In the genomic region with DNA sequence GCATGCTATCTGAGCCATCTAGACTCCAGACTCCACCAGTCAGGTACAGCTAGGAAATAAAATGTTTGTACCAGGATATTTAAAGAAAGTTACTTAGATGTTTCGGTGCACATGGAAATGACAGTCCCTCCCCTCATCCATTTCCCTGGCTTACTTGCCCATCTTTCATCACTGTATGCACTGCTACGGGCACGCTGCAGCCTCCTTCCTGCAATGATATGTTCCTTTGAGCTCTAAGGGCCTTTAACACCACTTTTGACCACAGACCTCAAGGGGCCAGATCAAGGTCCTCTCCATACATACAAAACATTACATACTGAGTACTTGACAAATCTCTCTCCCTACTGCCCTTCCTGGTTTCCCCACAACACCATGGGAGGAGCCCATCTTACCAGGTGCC, we compare ENCODE assay signal across 8 mouse cellular contexts. TPM values are rescaled to one million over a fixed set of nuclear protein-coding genes. Genes with fewer than 3 reads are reported as not detected.
DNase-seq lines count a peak whose midpoint lies in the region; ATAC-seq and TF ChIP-seq lines count a peak whose summit lies in the region.

No protein-coding gene starts in this region.

- H3K9ac ChIP-seq in lung, embryonic 14.5 days, result peak overlapping the region; percentile 99
- peak overlapping the region; percentile 96 for H3K9ac ChIP-seq in intestine, embryonic 14.5 days (ENCODE audit: low read length)
- H3K9ac ChIP-seq in neural tube, embryonic 12.5 days, result peak overlapping the region; percentile 47; the same call in 1 of the 2 replicates

- 45% methylated on average over 3 of the region's 3 CpGs for WGBS in lung, embryonic 14.5 days
- WGBS in lung, adult 2 months, result 68% methylated on average over 3 of the region's 3 CpGs
- WGBS in intestine, embryonic 14.5 days, result 75% methylated on average over 3 of the region's 3 CpGs
- WGBS in neural tube, embryonic 12.5 days, result 74% methylated on average over 3 of the region's 3 CpGs

- peak overlapping the region; percentile 59 for H3K4me2 ChIP-seq in lung, embryonic 14.5 days
- peak overlapping the region; percentile 72 for H3K4me2 ChIP-seq in intestine, embryonic 14.5 days (ENCODE audit: low read length)
- H3K4me2 ChIP-seq in neural tube, embryonic 12.5 days (replicated peaks), result peak overlapping the region; percentile 83

- H3K9me3 ChIP-seq in lung, embryonic 14.5 days (ENCODE audit: low read depth, low read length), result no peaks in the 10 kb centered on the region
- no peaks in the 10 kb centered on the region for H3K9me3 ChIP-seq in intestine, embryonic 14.5 days (ENCODE audit: control insufficient read depth, low read length)
- H3K9me3 ChIP-seq in neural tube, embryonic 12.5 days, result no peaks in the 10 kb centered on the region

- no peaks in the 10 kb centered on the region for H3K27me3 ChIP-seq in lung, embryonic 14.5 days (ENCODE audit: insufficient read depth, low read length)
- no peaks in the 10 kb centered on the region for H3K27me3 ChIP-seq in intestine, embryonic 14.5 days (replicated peaks; ENCODE audit: control insufficient read depth, insufficient read depth, low read length)
- no peaks in the 10 kb centered on the region for H3K27me3 ChIP-seq in neural tube, embryonic 12.5 days (replicated peaks)

- peak overlapping the region; percentile 99 for H3K4me3 ChIP-seq in lung, embryonic 14.5 days (ENCODE audit: low read depth, low read length)
- no peak overlapping the region for H3K4me3 ChIP-seq in lung, adult 2 months (replicated peaks; ENCODE audit: extremely low read depth, low read depth, low read length)
- H3K4me3 ChIP-seq in intestine, embryonic 14.5 days (ENCODE audit: low read depth, low read length), result peak overlapping the region; percentile 83
- peak overlapping the region; percentile 91; the same call in 1 of the 2 replicates for H3K4me3 ChIP-seq in neural tube, embryonic 12.5 days

- peaks cover 53% of the 10 kb centered on the region for H3K36me3 ChIP-seq in lung, embryonic 14.5 days (ENCODE audit: insufficient read depth)
- peaks cover 47% of the 10 kb centered on the region for H3K36me3 ChIP-seq in intestine, embryonic 14.5 days (ENCODE audit: control insufficient read depth, insufficient read depth, low read length)
- H3K36me3 ChIP-seq in neural tube, embryonic 12.5 days, result peaks cover 35% of the 10 kb centered on the region

- TF ChIP-seq CTCF in lung, embryonic 14.5 days (IDR thresholded peaks at IDR 0.05; ENCODE audit: low read depth), result no peak
- no peak for TF ChIP-seq CTCF in lung, adult 2 months (IDR thresholded peaks at IDR 0.05; ENCODE audit: insufficient read depth, low read length)

- DNase-seq in lung, embryonic 14.5 days, result no peak
- no peak for DNase-seq in lung, adult 2 months
- peak; percentile 55 for DNase-seq in embryo, embryonic 9.5 days (ENCODE audit: extremely low spot score)
- DNase-seq in intestine, embryonic 14.5 days (ENCODE audit: low spot score), result no peak
- no peak for DNase-seq in thymus, adult 18-20 months
- no peak for DNase-seq in left cerebral cortex, adult 11 months (ENCODE audit: low spot score)
- no peak for DNase-seq in right cerebral cortex, postnatal 4 days

- H3K4me1 ChIP-seq in lung, embryonic 14.5 days (ENCODE audit: insufficient read depth), result no peaks in the 10 kb centered on the region
- no peaks in the 10 kb centered on the region; the same call in 1 of the 2 replicates for H3K4me1 ChIP-seq in lung, adult 2 months (ENCODE audit: control insufficient read depth, insufficient read depth, low read length)
- peaks cover 11% of the 10 kb centered on the region for H3K4me1 ChIP-seq in intestine, embryonic 14.5 days (replicated peaks; ENCODE audit: control insufficient read depth, insufficient read depth, low read length)
- peaks cover 22% of the 10 kb centered on the region for H3K4me1 ChIP-seq in neural tube, embryonic 12.5 days

- 0 out of 2 replicates have a peak overlapping the region, but pooled peaks have one; percentile 38 for H3K27ac ChIP-seq in lung, embryonic 14.5 days (ENCODE audit: low read depth)
- no peak overlapping the region for H3K27ac ChIP-seq in intestine, embryonic 14.5 days (ENCODE audit: low read depth)
- no peak overlapping the region for H3K27ac ChIP-seq in neural tube, embryonic 12.5 days

- ATAC-seq in lung, embryonic 14.5 days (ENCODE audit: insufficient read depth), result no peak
- no peak for ATAC-seq in intestine, embryonic 14.5 days (replicated peaks; ENCODE audit: low FRiP score, low TSS enrichment, low read depth)
- ATAC-seq in neural tube, embryonic 12.5 days (ENCODE audit: low FRiP score, low read depth), result no peak

- TF ChIP-seq POLR2A in lung, adult 2 months (IDR thresholded peaks at IDR 0.05; ENCODE audit: borderline replicate concordance, extremely low read depth, low read depth, low read length), result no peak

RNA-seq across cellular contexts. Expression of a gene that starts 2.5 kb away (rescaled TPM):
- polyA plus RNA-seq in lung, embryonic 14.5 days (2014; fragmentation: Nextera tagmentation; extraction: Ambion mirVana), result 391 and 419 TPM in 2 replicates
- polyA plus RNA-seq in lung, adult 2 months (2012; rRNA removed), result 41.3 and 50.1 TPM in 2 replicates
- polyA plus RNA-seq in intestine, embryonic 14.5 days (2014; fragmentation: Nextera tagmentation; extraction: Ambion mirVana), result 302 and 311 TPM in 2 replicates
- polyA plus RNA-seq in neural tube, embryonic 12.5 days (2016; fragmentation: Nextera tagmentation; extraction: Ambion mirVana), result 281 and 302 TPM in 2 replicates

RNA-seq across cellular contexts. Expression of a gene that starts 7.1 kb away (rescaled TPM):
- polyA plus RNA-seq in lung, embryonic 14.5 days (2014; fragmentation: Nextera tagmentation; extraction: Ambion mirVana), result 128 and 131 TPM in 2 replicates
- 21.8 and 27.7 TPM in 2 replicates for polyA plus RNA-seq in lung, adult 2 months (2012; rRNA removed)
- 122 and 128 TPM in 2 replicates for polyA plus RNA-seq in intestine, embryonic 14.5 days (2014; fragmentation: Nextera tagmentation; extraction: Ambion mirVana)
- 92.8 and 95.0 TPM in 2 replicates for polyA plus RNA-seq in neural tube, embryonic 12.5 days (2016; fragmentation: Nextera tagmentation; extraction: Ambion mirVana)

RNA-seq across cellular contexts. Expression of a gene that starts 11.1 kb away (rescaled TPM):
- polyA plus RNA-seq in lung, embryonic 14.5 days (2014; fragmentation: Nextera tagmentation; extraction: Ambion mirVana), result 41.0 and 43.4 TPM in 2 replicates
- 50.0 and 58.7 TPM in 2 replicates for polyA plus RNA-seq in lung, adult 2 months (2012; rRNA removed)
- polyA plus RNA-seq in intestine, embryonic 14.5 days (2014; fragmentation: Nextera tagmentation; extraction: Ambion mirVana), result 45.4 and 46.2 TPM in 2 replicates
- 34.6 and 39.1 TPM in 2 replicates for polyA plus RNA-seq in neural tube, embryonic 12.5 days (2016; fragmentation: Nextera tagmentation; extraction: Ambion mirVana)

RNA-seq across cellular contexts. Expression of a gene that starts 16.9 kb away (rescaled TPM):
- polyA plus RNA-seq in lung, embryonic 14.5 days (2014; fragmentation: Nextera tagmentation; extraction: Ambion mirVana), result 6.7 and 8.6 TPM in 2 replicates
- polyA plus RNA-seq in lung, adult 2 months (2012; rRNA removed), result 77.9 and 88.0 TPM in 2 replicates
- polyA plus RNA-seq in intestine, embryonic 14.5 days (2014; fragmentation: Nextera tagmentation; extraction: Ambion mirVana), result 5.7 and 5.8 TPM in 2 replicates
- 25.3 and 26.9 TPM in 2 replicates for polyA plus RNA-seq in neural tube, embryonic 12.5 days (2016; fragmentation: Nextera tagmentation; extraction: Ambion mirVana)

RNA-seq across cellular contexts. Expression of a gene that starts 24.5 kb away (rescaled TPM):
- polyA plus RNA-seq in lung, embryonic 14.5 days (2014; fragmentation: Nextera tagmentation; extraction: Ambion mirVana), result 26.0 and 26.8 TPM in 2 replicates
- polyA plus RNA-seq in lung, adult 2 months (2012; rRNA removed), result 21.6 and 30.2 TPM in 2 replicates
- polyA plus RNA-seq in intestine, embryonic 14.5 days (2014; fragmentation: Nextera tagmentation; extraction: Ambion mirVana), result 25.3 and 29.5 TPM in 2 replicates
- polyA plus RNA-seq in neural tube, embryonic 12.5 days (2016; fragmentation: Nextera tagmentation; extraction: Ambion mirVana), result 36.9 and 37.8 TPM in 2 replicates

Comparison
In these comparisons a context has a peak if more than half of its experiments do, and no peak if none do; other contexts are left out.
1. H3K9ac ChIP-seq: peak in every context shown above with its lines; median percentile 99 in lung, embryonic 14.5 days; 96 in intestine, embryonic 14.5 days; 47 in neural tube, embryonic 12.5 days.